Mouse (Mus musculus) thymus, postnatal 36 days (tissue): ENCODE results near the gene Herpud1.

ENCODE experiments used
- DNase-seq, 2 experiments: peaks; one replicate each; pipeline ENCODE4 v3.0.0; 2022; ENCODE audit warnings: mixed read lengths in 2 of 2

Gene Herpud1

GRCm38 (mm10) chr8:94409523-94409922, 23.3 kb downstream of the Herpud1 start:
- DNase-seq: no peak

- DNase-seq: no peak
Observed at GRCm38 (mm10) chr8:94412518-94412917, 26.3 kb downstream of the Herpud1 start.

GRCm38 (mm10) chr8:94413509-94413908, 27.3 kb downstream of the Herpud1 start:
- DNase-seq: peak; percentile 55 to 70

GRCm38 (mm10) chr8:94415218-94415617, 29.0 kb downstream of the Herpud1 start:
- DNase-seq: peak; percentile 25 to 36

- no peak for DNase-seq
Observed at GRCm38 (mm10) chr8:94418017-94418416, 31.8 kb downstream of the Herpud1 start.

- DNase-seq: no peak
Observed at GRCm38 (mm10) chr8:94422270-94422669, 36.0 kb downstream of the Herpud1 start.

GRCm38 (mm10) chr8:94427953-94428352, 41.7 kb downstream of the Herpud1 start:
- DNase-seq: no peak

GRCm38 (mm10) chr8:94428420-94428819, 42.2 kb downstream of the Herpud1 start:
- DNase-seq: no peak

- no peak for DNase-seq
Observed at GRCm38 (mm10) chr8:94429376-94429775, 43.1 kb downstream of the Herpud1 start.

- DNase-seq: no peak
Observed at GRCm38 (mm10) chr8:94432212-94432611, 46.0 kb downstream of the Herpud1 start.

GRCm38 (mm10) chr8:94433981-94434466, 47.8 kb downstream of the Herpud1 start, which contains the start of gene Nlrc5:
Nlrc5 (plus strand) TSS chr8:94434356.
- peak; percentile 83 to 88 for DNase-seq

GRCm38 (mm10) chr8:94434958-94435357, 48.7 kb downstream of the Herpud1 start:
- DNase-seq: no peak

- DNase-seq: no peak
Observed at GRCm38 (mm10) chr8:94435397-94436111, 49.3 kb downstream of the Herpud1 start.

GRCm38 (mm10) chr8:94436112-94436572, 49.9 kb downstream of the Herpud1 start:
- DNase-seq: no peak

- DNase-seq: no peak
Observed at GRCm38 (mm10) chr8:94436900-94437299, 50.7 kb downstream of the Herpud1 start.

GRCm38 (mm10) chr8:94438659-94439058, 52.4 kb downstream of the Herpud1 start:
- DNase-seq: no peak

- no peak for DNase-seq
Observed at GRCm38 (mm10) chr8:94439691-94440090, 53.5 kb downstream of the Herpud1 start.

- no peak for DNase-seq
Observed at GRCm38 (mm10) chr8:94440389-94440788, 54.2 kb downstream of the Herpud1 start.

GRCm38 (mm10) chr8:94441686-94442085, 55.4 kb downstream of the Herpud1 start:
- DNase-seq: no peak

- no peak for DNase-seq
Observed at GRCm38 (mm10) chr8:94443153-94443552, 56.9 kb downstream of the Herpud1 start.

GRCm38 (mm10) chr8:94444480-94444879, 58.2 kb downstream of the Herpud1 start:
- no peak for DNase-seq
